Mouse (Mus musculus): ENCODE results near the gene Tnpo1.

- no peak for TF ChIP-seq CTCF (IDR thresholded peaks at IDR 0.05)
- TF ChIP-seq EP300 (IDR thresholded peaks at IDR 0.05): no peak
Measured at GRCm38 (mm10) chr13:98889211-98889610, 37.0 kb downstream of the Tnpo1 start.

All from lung, postnatal 0 days (tissue).